Mouse (Mus musculus) stomach, postnatal 0 days (tissue): ENCODE results near the gene Thbs4.

ENCODE experiments used
- CTCF ChIP-seq: IDR thresholded peaks from 2 replicates; pipeline ENCODE4 v1.5.1; 2016; ENCODE audit warnings: antibody characterized with exemption, low read depth, mild to moderate bottlenecking, moderate library complexity
- EP300 ChIP-seq: optimal IDR thresholded peaks from 2 replicates; pipeline ENCODE3; 2016; ENCODE audit warnings: antibody characterized with exemption

GRCm38 (mm10) chr13:92833162-92833561, 38.5 kb upstream of the Thbs4 start:
- TF ChIP-seq CTCF (no peak), EP300 (no peak)
